Mouse (Mus musculus) left cerebral cortex, adult 2 months (tissue): Measurements from ENCODE around the gene Ppp1r27. TPM values are rescaled to one million over a fixed set of nuclear protein-coding genes. Genes with fewer than 3 reads are reported as not detected.

Experiments used
- DNase-seq, 2 experiments: peaks; one replicate each; pipeline ENCODE4 v3.0.0; 2021 to 2022; ENCODE audit warnings: low spot score in 2 of 2, mixed read lengths in 1 of 2; ENCODE audit errors: extremely low spot score in 1 of 2
- H3K27ac ChIP-seq: fragments of 200-600 bp; 2 replicates; pipeline ENCODE4 v1.8.1; 2022
- H3K4me3 ChIP-seq: fragments of 200-600 bp; 2 replicates; pipeline ENCODE4 v1.8.1; 2022
- CTCF ChIP-seq: fragments of 200-600 bp; IDR thresholded peaks from 2 replicates; pipeline ENCODE4 v1.8.1; 2022; ENCODE audit warnings: antibody characterized with exemption, mild to moderate bottlenecking, moderate library complexity
- intact Hi-C: fragments of 180-260 bp; cut with DNase I; formaldehyde crosslinking; loops from one replicate; pipeline ENCODE4 v1.15.1; 2025
- total RNA-seq, 2 experiments: library from RNA; stranded (reverse); gene quantifications; 2 replicates each; pipeline ENCODE4 v1.2.3; 2021

The Ppp1r27 gene
- total RNA-seq, 2 experiments from 2014 or later, result not detected

- intact Hi-C loops, result loop anchor here (2.0 kb wide), 1 partner anchor 64 kb away; no protein-coding TSS in a partner anchor
- peak overlapping the region; percentile 91 for H3K27ac ChIP-seq
- TF ChIP-seq CTCF, result no peak
- H3K4me3 ChIP-seq, result peak overlapping the region; percentile 67
- DNase-seq, result peak; percentile 45 to 47
These were observed 30.0 kb upstream of the Ppp1r27 start for GRCm38 (mm10) chr11:120580871-120581331.

- intact Hi-C loops, result loop anchor here (2.0 kb wide), 1 partner anchor 63 kb away; no protein-coding TSS in a partner anchor
- no peak for DNase-seq
These were observed 29.3 kb upstream of the Ppp1r27 start for GRCm38 (mm10) chr11:120580190-120580589.

GRCm38 (mm10) chr11:120579316-120580107 is 28.6 kb upstream of the Ppp1r27 start:
- H3K27ac ChIP-seq, result peak overlapping the region; percentile 91
- intact Hi-C loops, result loop anchor here (2.0 kb wide), 1 partner anchor 63 kb away; no protein-coding TSS in a partner anchor

More at GRCm38 (mm10) chr11:120580190-120580589, 29.3 kb upstream of the Ppp1r27 start:
- Histone ChIP-seq H3K4me3 (peak overlapping the region; percentile 67), H3K27ac (peak overlapping the region; percentile 91)
- no peak for TF ChIP-seq CTCF

GRCm38 (mm10) chr11:120578694-120579243 is 27.8 kb upstream of the Ppp1r27 start:
- no peak for DNase-seq
- no peak for TF ChIP-seq CTCF
- intact Hi-C loops, result no loop called here
- Histone ChIP-seq H3K27ac (no peak overlapping the region), H3K4me3 (no peak overlapping the region)

More at GRCm38 (mm10) chr11:120579316-120580107, 28.6 kb upstream of the Ppp1r27 start:
- H3K4me3 ChIP-seq, result peak overlapping the region; percentile 67
- peak; percentile 99 for TF ChIP-seq CTCF
- DNase-seq, result peak; percentile 76 to 81

- no peak for TF ChIP-seq CTCF
- DNase-seq, result no peak
- intact Hi-C loops, result no loop called here
- no peak overlapping the region for H3K4me3 ChIP-seq
- H3K27ac ChIP-seq, result no peak overlapping the region
These were observed 27.2 kb upstream of the Ppp1r27 start for GRCm38 (mm10) chr11:120578024-120578693.

GRCm38 (mm10) chr11:120577211-120578023 is 26.5 kb upstream of the Ppp1r27 start:
- no peak overlapping the region for H3K27ac ChIP-seq
- TF ChIP-seq CTCF, result peak; percentile 57
- DNase-seq, result no peak
- intact Hi-C loops, result loop anchor here (2.0 kb wide), 1 partner anchor 93 kb away; the partner anchor contains the start of gene Mrpl12
- H3K4me3 ChIP-seq, result no peak overlapping the region

- intact Hi-C loops, result loop anchor here (2.0 kb wide), 1 partner anchor 92 kb away; the partner anchor contains the start of gene Mrpl12
- no peak for TF ChIP-seq CTCF
- DNase-seq, result no peak
- Histone ChIP-seq H3K4me3 (no peak overlapping the region), H3K27ac (no peak overlapping the region)
These were observed 25.5 kb upstream of the Ppp1r27 start for GRCm38 (mm10) chr11:120576365-120576981.

GRCm38 (mm10) chr11:120575940-120576339 is 25.0 kb upstream of the Ppp1r27 start:
- no peak for TF ChIP-seq CTCF
- intact Hi-C loops, result loop anchor here (2.0 kb wide), 1 partner anchor 91 kb away; the partner anchor contains the start of gene Mrpl12
- no peak overlapping the region for H3K27ac ChIP-seq
- H3K4me3 ChIP-seq, result no peak overlapping the region
- no peak for DNase-seq

- Histone ChIP-seq H3K4me3 (no peak overlapping the region), H3K27ac (no peak overlapping the region)
- no peak for TF ChIP-seq CTCF
- intact Hi-C loops, result no loop called here
- no peak for DNase-seq
These were observed 24.1 kb upstream of the Ppp1r27 start for GRCm38 (mm10) chr11:120575046-120575445.

GRCm38 (mm10) chr11:120574278-120574600 is 23.3 kb upstream of the Ppp1r27 start:
- Histone ChIP-seq H3K4me3 (peak overlapping the region; percentile 84; the same call in 1 of the 2 replicates), H3K27ac (no peak overlapping the region)
- TF ChIP-seq CTCF, result no peak
- intact Hi-C loops, result no loop called here
- no peak for DNase-seq
